Mouse (Mus musculus) embryonic facial prominence, embryonic 14.5 days (tissue): ENCODE data around the gene Acbd4. TPM values are rescaled to one million over a fixed set of nuclear protein-coding genes. Genes with fewer than 3 reads are reported as not detected.

Experiments
- ATAC-seq: fragments of 200-750 bp; cut with Nextera tagmentation; 2 replicates; pipeline ENCODE4 v1.8.0; 2017; ENCODE audit warnings: low read depth, moderate number of reproducible peaks, moderate TSS enrichment
- DNase-seq: peaks from one replicate; pipeline ENCODE4 v3.0.0-alpha.2; 2015; ENCODE audit warnings: low spot score
- H3K27ac ChIP-seq: fragments of 300-500 bp; sonication (generic); replicated peaks from 2 replicates; pipeline ENCODE4 v1.5.1; 2014; ENCODE audit warnings: low read depth, mild to moderate bottlenecking, low read length, moderate library complexity
- H3K27me3 ChIP-seq: fragments of 300-500 bp; sonication (generic); replicated peaks from 2 replicates; pipeline ENCODE4 v1.6.1; 2014; ENCODE audit warnings: low read length; ENCODE audit not compliant: control insufficient read depth, insufficient read depth
- H3K36me3 ChIP-seq: fragments of 300-500 bp; sonication (generic); 2 replicates; pipeline ENCODE4 v1.6.1; 2014; ENCODE audit warnings: low read length, mixed read lengths; ENCODE audit not compliant: control insufficient read depth, insufficient read depth
- H3K4me1 ChIP-seq: fragments of 300-500 bp; sonication (generic); 2 replicates; pipeline ENCODE4 v1.6.1; 2014; ENCODE audit warnings: antibody characterized with exemption, low read length; ENCODE audit not compliant: control insufficient read depth, insufficient read depth
- H3K4me2 ChIP-seq: fragments of 300-500 bp; sonication (generic); 2 replicates; pipeline ENCODE4 v1.6.1; 2014; ENCODE audit warnings: low read depth, mild to moderate bottlenecking, low read length, moderate library complexity, mixed read lengths
- H3K4me3 ChIP-seq: fragments of 300-500 bp; sonication (generic); 2 replicates; pipeline ENCODE4 v1.5.1; 2014; ENCODE audit warnings: low read depth, mild to moderate bottlenecking, low read length
- H3K9ac ChIP-seq: fragments of 300-500 bp; sonication (generic); 2 replicates; pipeline ENCODE4 v1.6.1; 2014; ENCODE audit warnings: low read depth, mild to moderate bottlenecking, low read length, moderate library complexity, mixed read lengths
- H3K9me3 ChIP-seq: fragments of 300-500 bp; sonication (generic); 2 replicates; pipeline ENCODE4 v1.6.1; 2016; ENCODE audit warnings: low read length; ENCODE audit not compliant: control insufficient read depth
- whole genome bisulfite sequencing: fragments of 180-500 bp; shearing (Covaris S2); extraction: QIAGEN DNeasy Blood & Tissue Kit; methylation state at CpG from one replicate; pipeline ENCODE4 v1.1.7; 2014; 5-methylcytosine and 5-hydroxymethylcytosine counted together
- polyA plus RNA-seq: library from polyadenylated mRNA; unstranded; fragments of >200 nt; fragmentation: Nextera tagmentation; extraction: Ambion mirVana; gene quantifications from 2 replicates; pipeline ENCODE4 v1.2.1, GENCODE M21; 2014

The Acbd4 gene
- polyA plus RNA-seq, 1 experiment from 2014 or later, result 15.0 TPM

DNA sequence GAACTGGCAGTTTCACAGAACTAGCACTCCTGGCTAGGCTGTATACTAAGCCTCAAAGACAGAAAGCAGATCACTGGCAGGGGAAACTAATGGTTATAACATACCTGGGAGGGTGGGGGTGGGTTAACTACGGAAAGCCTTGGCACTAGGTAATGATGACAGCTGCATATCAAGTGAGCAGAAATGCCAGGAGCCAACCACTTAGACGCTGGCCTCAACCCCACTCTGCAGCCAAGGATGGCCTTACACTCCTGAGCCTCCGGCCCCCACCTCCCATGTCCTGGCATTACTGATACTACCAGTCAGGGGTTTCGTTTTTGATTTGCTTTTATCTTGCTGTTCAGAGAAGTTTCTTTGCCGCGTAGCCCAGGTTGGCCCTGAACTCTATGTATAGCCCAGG lies 5.7 kb upstream of the Acbd4 start:
- ATAC-seq (no peak), DNase-seq (no peak)
- no peak overlapping the region for H3K27ac ChIP-seq
- H3K4me3 ChIP-seq, result no peak overlapping the region
- no peak overlapping the region for H3K4me2 ChIP-seq
- H3K27me3 ChIP-seq, result peaks cover 11% of the 10 kb centered on the region
- no peaks in the 10 kb centered on the region for H3K36me3 ChIP-seq
- peaks cover 7% of the 10 kb centered on the region for H3K4me1 ChIP-seq
- H3K9ac ChIP-seq, result no peak overlapping the region
- H3K9me3 ChIP-seq, result no peaks in the 10 kb centered on the region
- WGBS, result 92% methylated on average over 5 of the region's 6 CpGs

GRCm38 (mm10) chr11:103096979-103097894 lies 4.2 kb upstream of the Acbd4 start:
- WGBS, result 28% methylated on average over 19 of the region's 22 CpGs
- peak overlapping the region; percentile 48 for H3K9ac ChIP-seq
- DNase-seq (peak; percentile 73), ATAC-seq (peak; percentile 60)
- H3K4me1 ChIP-seq, result peaks cover 17% of the 10 kb centered on the region
- peak overlapping the region; percentile 18 for H3K4me3 ChIP-seq
- peaks cover 18% of the 10 kb centered on the region for H3K27me3 ChIP-seq
- H3K4me2 ChIP-seq, result peak overlapping the region; percentile 47
- no peaks in the 10 kb centered on the region for H3K36me3 ChIP-seq
- H3K27ac ChIP-seq, result peak overlapping the region; percentile 58
- H3K9me3 ChIP-seq, result no peaks in the 10 kb centered on the region

GRCm38 (mm10) chr11:103098531-103099190 lies 2.8 kb upstream of the Acbd4 start:
- Histone ChIP-seq H3K4me1 (peaks cover 20% of the 10 kb centered on the region), H3K4me2 (no peak overlapping the region), H3K9ac (no peak overlapping the region), H3K27ac (no peak overlapping the region), H3K36me3 (no peaks in the 10 kb centered on the region), H3K4me3 (no peak overlapping the region), H3K9me3 (no peaks in the 10 kb centered on the region), H3K27me3 (peaks cover 19% of the 10 kb centered on the region)
- DNase-seq, result no peak
- no peak for ATAC-seq
- 61% methylated on average over 11 of the region's 11 CpGs for WGBS

DNA sequence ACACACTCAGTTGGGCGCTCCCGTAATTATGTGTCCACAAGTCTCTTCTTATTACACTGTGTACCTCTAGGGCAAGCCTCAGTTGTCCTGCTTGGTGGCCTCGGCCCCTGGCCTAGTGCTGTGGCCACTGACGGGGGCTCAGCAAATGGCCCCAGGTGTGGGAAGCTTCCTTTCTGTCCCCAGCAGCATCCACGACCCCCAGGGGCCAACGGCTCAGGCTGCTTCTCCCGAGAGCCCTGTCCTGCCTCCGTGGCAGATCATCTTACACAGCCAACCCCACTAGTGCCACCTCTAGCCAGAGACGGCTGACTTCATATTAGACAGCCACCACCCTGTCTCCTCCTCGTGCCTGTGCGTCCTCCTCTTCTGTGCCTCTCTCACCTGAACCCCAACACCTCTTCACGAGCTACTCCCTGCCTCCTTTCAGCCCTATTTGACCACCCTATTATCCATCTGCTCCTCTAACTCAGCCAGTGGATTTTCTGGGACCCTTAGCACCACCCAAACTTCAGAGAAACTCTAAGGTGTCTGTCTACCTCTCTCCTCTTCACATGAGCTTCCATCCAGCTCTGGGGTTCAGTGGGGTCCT lies 2.0 kb upstream of the Acbd4 start:
- Histone ChIP-seq H3K36me3 (no peaks in the 10 kb centered on the region), H3K4me2 (no peak overlapping the region), H3K4me1 (peaks cover 20% of the 10 kb centered on the region), H3K4me3 (no peak overlapping the region), H3K9me3 (no peaks in the 10 kb centered on the region), H3K27me3 (peaks cover 23% of the 10 kb centered on the region), H3K27ac (no peak overlapping the region), H3K9ac (no peak overlapping the region)
- DNase-seq (no peak), ATAC-seq (no peak)
- 45% methylated on average over 12 of the region's 12 CpGs for WGBS

DNA sequence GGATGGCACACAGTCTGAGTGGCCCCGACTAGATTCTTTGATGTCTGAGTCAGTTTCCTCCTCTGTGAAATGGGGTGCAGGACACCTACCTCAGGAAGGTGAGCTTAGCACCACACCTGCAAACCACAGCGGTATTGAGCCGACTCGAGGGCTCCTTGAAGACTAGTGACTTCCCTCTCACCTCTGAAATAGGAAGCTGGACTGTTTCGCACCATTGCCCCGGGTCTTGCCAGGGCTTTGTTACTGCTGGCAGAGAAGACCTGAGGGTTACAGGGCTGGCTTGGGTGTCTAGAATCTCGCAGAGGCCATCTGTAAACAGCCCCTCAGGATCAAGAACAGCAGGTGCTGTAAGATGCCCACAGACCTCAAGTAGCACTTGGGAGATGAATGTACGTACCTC lies 1.1 kb upstream of the Acbd4 start:
- ATAC-seq, result no peak
- no peak overlapping the region; the same call in 1 of the 2 replicates for H3K4me3 ChIP-seq

DNA sequence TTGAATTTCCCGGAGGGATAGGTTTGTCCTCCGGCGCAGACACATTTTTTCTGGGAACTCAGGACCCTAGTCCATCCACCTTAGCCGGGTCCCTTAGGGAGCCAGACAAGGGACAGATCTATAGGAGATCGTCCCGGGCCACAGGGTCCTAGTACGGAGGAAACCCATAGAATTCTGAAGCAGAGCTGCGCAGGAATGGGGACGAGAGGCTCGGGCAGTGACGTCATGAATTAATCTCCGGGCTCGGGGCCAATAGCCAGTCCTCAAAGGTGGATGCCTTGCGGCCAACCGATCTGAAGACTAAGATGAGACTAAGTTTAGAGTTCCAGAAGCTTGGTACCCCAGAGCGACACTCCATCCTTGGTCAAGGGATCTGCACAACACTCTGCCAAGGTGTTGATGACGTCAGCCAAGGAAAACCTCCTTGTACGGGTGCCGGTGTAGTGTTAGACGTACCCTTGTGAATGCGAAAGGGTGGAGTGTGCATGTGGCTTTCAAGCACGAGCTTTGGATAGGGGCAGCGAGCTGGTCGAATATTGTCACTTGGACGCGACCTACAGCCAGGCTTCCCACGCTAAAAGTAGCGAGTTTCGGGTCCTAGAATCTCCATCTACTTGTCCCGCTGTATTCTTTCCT lies 502 bp downstream of the Acbd4 start:
- ATAC-seq, result peak; percentile 31; the same call in 1 of the 2 replicates
- 4% methylated on average over 30 of the region's 30 CpGs for WGBS
- peak overlapping the region; percentile 59 for H3K4me3 ChIP-seq
- peak; percentile 50 for DNase-seq
- H3K4me1 ChIP-seq, result peaks cover 19% of the 10 kb centered on the region
- no peaks in the 10 kb centered on the region for H3K9me3 ChIP-seq
- H3K4me2 ChIP-seq, result peak overlapping the region; percentile 96
- peak overlapping the region; percentile 71 for H3K9ac ChIP-seq
- no peak overlapping the region for H3K27ac ChIP-seq
- H3K36me3 ChIP-seq, result no peaks in the 10 kb centered on the region
- H3K27me3 ChIP-seq, result peaks cover 23% of the 10 kb centered on the region

More for the DNA sequence above, 1.1 kb upstream of the Acbd4 start:
- Histone ChIP-seq H3K9me3 (no peaks in the 10 kb centered on the region), H3K9ac (no peak overlapping the region), H3K36me3 (no peaks in the 10 kb centered on the region), H3K4me1 (peaks cover 20% of the 10 kb centered on the region), H3K4me2 (no peak overlapping the region), H3K27ac (no peak overlapping the region), H3K27me3 (peaks cover 23% of the 10 kb centered on the region)
- WGBS, result 74% methylated on average over 8 of the region's 8 CpGs
- no peak for DNase-seq

DNA sequence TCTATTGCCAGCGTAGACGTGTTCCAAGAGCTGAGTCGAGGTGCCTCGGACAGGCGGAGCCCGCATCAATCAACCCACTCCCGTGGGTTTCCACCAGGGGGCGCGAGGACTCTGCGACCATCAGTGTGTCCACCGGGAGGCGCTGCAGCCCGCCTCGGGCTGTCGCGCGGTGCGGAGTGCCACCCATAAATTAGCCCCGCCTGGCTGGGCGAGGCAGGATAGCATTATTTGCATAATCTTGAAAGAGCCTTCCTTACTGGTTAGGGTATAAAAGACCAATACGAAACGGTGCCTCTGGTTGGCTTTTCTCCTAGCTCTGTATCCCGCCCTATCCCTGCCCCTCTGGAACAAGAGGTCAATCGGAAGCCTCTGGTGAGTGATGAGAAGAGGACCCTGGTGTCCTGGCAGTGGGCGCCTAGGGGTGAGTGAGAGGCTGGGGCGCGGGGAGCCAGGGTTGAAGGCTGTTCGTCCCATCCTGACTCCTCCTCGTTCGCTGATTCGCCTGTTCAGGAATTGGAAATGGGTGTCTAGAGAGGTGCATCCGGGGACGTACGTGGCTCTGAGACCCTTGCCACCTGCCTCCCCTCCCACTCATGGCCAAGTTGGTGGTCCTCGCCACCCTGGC lies 1.4 kb downstream of the Acbd4 start:
- 1% methylated on average over 30 of the region's 35 CpGs for WGBS
- Histone ChIP-seq H3K36me3 (no peaks in the 10 kb centered on the region), H3K4me2 (peak overlapping the region; percentile 96), H3K27ac (no peak overlapping the region), H3K4me3 (peak overlapping the region; percentile 59), H3K4me1 (peaks cover 13% of the 10 kb centered on the region), H3K27me3 (peaks cover 23% of the 10 kb centered on the region), H3K9ac (peak overlapping the region; percentile 58), H3K9me3 (no peaks in the 10 kb centered on the region)
- ATAC-seq, result peak; percentile 92
- DNase-seq, result peak; percentile 97

- Histone ChIP-seq H3K9ac (0 out of 2 replicates have a peak overlapping the region, but pooled peaks have one; percentile 58), H3K4me2 (peak overlapping the region; percentile 96), H3K36me3 (no peaks in the 10 kb centered on the region), H3K9me3 (no peaks in the 10 kb centered on the region), H3K27me3 (peaks cover 23% of the 10 kb centered on the region), H3K4me1 (peaks cover 13% of the 10 kb centered on the region), H3K27ac (no peak overlapping the region), H3K4me3 (peak overlapping the region; percentile 59)
- 52% methylated on average over 8 of the region's 8 CpGs for WGBS
- DNase-seq, result no peak
- ATAC-seq, result no peak
These were observed 2.1 kb downstream of the Acbd4 start for GRCm38 (mm10) chr11:103103621-103104020.
